Mouse (Mus musculus) gastrocnemius, postnatal 4 days (tissue): ENCODE results near the gene Pigc. TPM values are rescaled to one million over a fixed set of nuclear protein-coding genes. Genes with fewer than 3 reads are reported as not detected.

Source experiments
- DNase-seq, 2 experiments: peaks; one replicate each; pipeline ENCODE4 v3.0.0; 2021 to 2022; ENCODE audit warnings: low spot score in 2 of 2, mixed read lengths in 2 of 2
- total RNA-seq, 2 experiments: library from RNA; stranded (reverse); gene quantifications; 2 replicates each; pipeline ENCODE4 v1.2.3; 2021

Pigc gene
- total RNA-seq, 2 experiments from 2014 or later: 18.8 to 21.0 TPM

- DNase-seq: no peak
Measured at GRCm38 (mm10) chr1:162006109-162006508, 37.1 kb downstream of the Pigc start.

- DNase-seq: no peak
Measured at GRCm38 (mm10) chr1:162008208-162008607, 39.2 kb downstream of the Pigc start.

GRCm38 (mm10) chr1:162008631-162009067 is 39.7 kb downstream of the Pigc start:
- no peak for DNase-seq

- DNase-seq: no peak
Measured at GRCm38 (mm10) chr1:162009086-162009485, 40.1 kb downstream of the Pigc start.

GRCm38 (mm10) chr1:162011523-162012245 is 42.7 kb downstream of the Pigc start:
- DNase-seq: no peak

GRCm38 (mm10) chr1:162013561-162013960 is 44.6 kb downstream of the Pigc start:
- DNase-seq: no peak

- no peak for DNase-seq
Measured at GRCm38 (mm10) chr1:162015247-162015862, 46.4 kb downstream of the Pigc start.

- DNase-seq: no peak
Measured at GRCm38 (mm10) chr1:162016982-162017381, 48.0 kb downstream of the Pigc start.

GRCm38 (mm10) chr1:162017975-162018600 is 49.1 kb downstream of the Pigc start:
- no peak for DNase-seq

GRCm38 (mm10) chr1:162018601-162018977 is 49.6 kb downstream of the Pigc start:
- DNase-seq: no peak

GRCm38 (mm10) chr1:162020303-162020731 is 51.3 kb downstream of the Pigc start:
- no peak for DNase-seq

- DNase-seq: no peak
Measured at GRCm38 (mm10) chr1:162020766-162021165, 51.8 kb downstream of the Pigc start.

Other genes with a start within 250 kb of the Pigc start
- gene Fasl, start 180.7 kb upstream of the Pigc start, total RNA-seq: not detected
- 10 to 100 TPM; 22.8 to 28.1 TPM for gene Suco, start 92.5 kb upstream of the Pigc start, total RNA-seq
- under 1 TPM in 1 of 2 experiments, not detected in 1; 0.29 TPM for gene 4930558K02Rik, start 10.4 kb downstream of the Pigc start, total RNA-seq